ENCODE assay signal across 9 mouse cellular contexts in genomic region chr1:171251594-171252324, GRCm38 (mm10). TPM values are rescaled to one million over a fixed set of nuclear protein-coding genes. Genes with fewer than 3 reads are reported as not detected.
DNase-seq lines count a peak whose midpoint lies in the region; ATAC-seq and TF ChIP-seq lines count a peak whose summit lies in the region.
"Had no signal": no experiment of that assay in that cellular context is flagged by ENCODE, and none has a peak within 500 bp of the region (broad histone marks: within the 10 kb centered on the region; RNA-seq: fewer than 3 reads in every experiment).

No protein-coding gene starts in this region.

- no peak for TF ChIP-seq CTCF in left cerebral cortex, adult 2 months (IDR thresholded peaks at IDR 0.05)

- peak overlapping the region; percentile 37 for H3K27ac ChIP-seq in left cerebral cortex, adult 2 months
- peak overlapping the region; percentile 85 for H3K27ac ChIP-seq in hindbrain, embryonic 10.5 days
- H3K27ac ChIP-seq in liver, embryonic 15.5 days (replicated peaks): no peak overlapping the region

- H3K4me2 ChIP-seq in liver, embryonic 15.5 days: peak overlapping the region; percentile 27; the same call in 1 of the 2 replicates

- H3K4me1 ChIP-seq in hindbrain, embryonic 10.5 days (replicated peaks): peaks cover 60% of the 10 kb centered on the region
- H3K4me1 ChIP-seq in liver, embryonic 15.5 days (replicated peaks): peaks cover 21% of the 10 kb centered on the region

- ATAC-seq in liver, embryonic 15.5 days (ENCODE audit: insufficient read depth): no peak
- ATAC-seq in CD4-positive, CD25-positive, alpha-beta regulatory T cell, adult 4 months: no peak
- ATAC-seq in erythroid progenitor cell, adult 5-6 weeks (replicated peaks; ENCODE audit: low FRiP score, poor library complexity, severe bottlenecking): no peak

- peak overlapping the region; percentile 39 for H3K4me3 ChIP-seq in left cerebral cortex, adult 2 months
- H3K4me3 ChIP-seq in hindbrain, embryonic 10.5 days: peak overlapping the region; percentile 55
- 0 out of 2 replicates have a peak overlapping the region, but pooled peaks have one; percentile 7 for H3K4me3 ChIP-seq in liver, embryonic 15.5 days (replicated peaks)

- WGBS in hindbrain, embryonic 10.5 days: 1% methylated on average over 13 of the region's 13 CpGs
- WGBS in liver, embryonic 15.5 days (ENCODE audit: insufficient replicate concordance): 27% methylated on average over 13 of the region's 13 CpGs

- no peaks in the 10 kb centered on the region for H3K27me3 ChIP-seq in hindbrain, embryonic 10.5 days (ENCODE audit: insufficient read depth, poor library complexity, severe bottlenecking)
- H3K27me3 ChIP-seq in liver, embryonic 15.5 days: peaks cover 67% of the 10 kb centered on the region

- no peak for DNase-seq in left cerebral cortex, adult 2 months (ENCODE audit: extremely low spot score in 1 of 2, low spot score in 2 of 2)
- DNase-seq in left cerebral cortex, adult 9 months (ENCODE audit: low spot score in 2 of 2): no peak
- DNase-seq in embryo, embryonic 10.5 days (ENCODE audit: low spot score): peak; percentile 76
- DNase-seq in hindbrain, embryonic 10.5 days (ENCODE audit: low spot score): peak; percentile 71
- DNase-seq in thymus, postnatal 14 days: no peak

- intact Hi-C loops in left cerebral cortex, adult 2 months (cut with DNase I): no loop called here

- peaks cover 26% of the 10 kb centered on the region for H3K36me3 ChIP-seq in hindbrain, embryonic 10.5 days
- no peaks in the 10 kb centered on the region for H3K36me3 ChIP-seq in liver, embryonic 15.5 days (replicated peaks)

- H3K9ac ChIP-seq in liver, embryonic 15.5 days: no peak overlapping the region

- no peaks in the 10 kb centered on the region for H3K9me3 ChIP-seq in hindbrain, embryonic 10.5 days
- no peaks in the 10 kb centered on the region for H3K9me3 ChIP-seq in liver, embryonic 15.5 days (replicated peaks)

RNA-seq across cellular contexts. Expression of gene Ndufs2, which starts 0.6 kb away (rescaled TPM):
- total RNA-seq in left cerebral cortex, adult 2 months (2021): 100 to 1,000 TPM; 267 to 272 TPM
- 250 and 275 TPM in 2 replicates for polyA plus RNA-seq in hindbrain, embryonic 10.5 days (2016; fragmentation: Nextera tagmentation; extraction: Ambion mirVana)
- polyA plus RNA-seq in liver, embryonic 15.5 days (2015; fragmentation: Nextera tagmentation; extraction: Ambion mirVana): 137 and 144 TPM in 2 replicates
- 100 to 1,000 TPM; 115 to 119 TPM for polyA plus RNA-seq in CD4-positive, CD25-positive, alpha-beta regulatory T cell, adult 4 months (2017; shearing (Covaris generic))
- total RNA-seq in erythroid progenitor cell, adult 5-6 weeks (2015; ENCODE audit: low replicate concordance): 86.5 and 106 TPM in 2 replicates
- 40.8 and 73.3 TPM in 2 replicates for total RNA-seq in erythroid progenitor cell, adult 5-6 weeks (2017; ENCODE audit: low replicate concordance)

RNA-seq across cellular contexts. Expression of gene Adamts4, which starts 1.5 kb away (rescaled TPM):
- total RNA-seq in left cerebral cortex, adult 2 months (2021): 1 to 10 TPM; 6.7 to 8.6 TPM
- polyA plus RNA-seq in hindbrain, embryonic 10.5 days (2016; fragmentation: Nextera tagmentation; extraction: Ambion mirVana): 10.4 and 13.0 TPM in 2 replicates
- polyA plus RNA-seq in liver, embryonic 15.5 days (2015; fragmentation: Nextera tagmentation; extraction: Ambion mirVana): 0.58 and 0.60 TPM in 2 replicates
- under 1 TPM in 1 of 2 experiments, not detected in 1; 0.13 TPM for polyA plus RNA-seq in CD4-positive, CD25-positive, alpha-beta regulatory T cell, adult 4 months (2017; shearing (Covaris generic))
- total RNA-seq in erythroid progenitor cell, adult 5-6 weeks (2015; ENCODE audit: low replicate concordance): 0.42 TPM in 1 of 2 replicates, not detected in the other
- total RNA-seq in erythroid progenitor cell, adult 5-6 weeks (2017; ENCODE audit: low replicate concordance): not detected in 2 replicates

RNA-seq across cellular contexts. Expression of gene Fcer1g, which starts 17.6 kb away (rescaled TPM):
- total RNA-seq in left cerebral cortex, adult 2 months (2021): 10 to 100 TPM; 12.6 to 14.4 TPM
- 16.3 and 22.8 TPM in 2 replicates for polyA plus RNA-seq in hindbrain, embryonic 10.5 days (2016; fragmentation: Nextera tagmentation; extraction: Ambion mirVana)
- 115 and 118 TPM in 2 replicates for polyA plus RNA-seq in liver, embryonic 15.5 days (2015; fragmentation: Nextera tagmentation; extraction: Ambion mirVana)
- polyA plus RNA-seq in CD4-positive, CD25-positive, alpha-beta regulatory T cell, adult 4 months (2017; shearing (Covaris generic)): 1 to 10 TPM; 1.8 to 3.5 TPM
- total RNA-seq in erythroid progenitor cell, adult 5-6 weeks (2015; ENCODE audit: low replicate concordance): 214 and 248 TPM in 2 replicates
- 39.7 and 114 TPM in 2 replicates for total RNA-seq in erythroid progenitor cell, adult 5-6 weeks (2017; ENCODE audit: low replicate concordance)

RNA-seq across cellular contexts. Expression of gene B4galt3, which starts 18.4 kb away (rescaled TPM):
- total RNA-seq in left cerebral cortex, adult 2 months (2021): 10 to 100 TPM; 57.0 to 69.2 TPM
- polyA plus RNA-seq in hindbrain, embryonic 10.5 days (2016; fragmentation: Nextera tagmentation; extraction: Ambion mirVana): 70.3 and 80.9 TPM in 2 replicates
- 21.9 and 23.5 TPM in 2 replicates for polyA plus RNA-seq in liver, embryonic 15.5 days (2015; fragmentation: Nextera tagmentation; extraction: Ambion mirVana)
- polyA plus RNA-seq in CD4-positive, CD25-positive, alpha-beta regulatory T cell, adult 4 months (2017; shearing (Covaris generic)): 10 to 100 TPM; 56.0 to 93.6 TPM
- 19.7 and 20.5 TPM in 2 replicates for total RNA-seq in erythroid progenitor cell, adult 5-6 weeks (2015; ENCODE audit: low replicate concordance)
- 26.8 and 40.8 TPM in 2 replicates for total RNA-seq in erythroid progenitor cell, adult 5-6 weeks (2017; ENCODE audit: low replicate concordance)

RNA-seq across cellular contexts. Expression of gene Apoa2, which starts 26.9 kb away (rescaled TPM):
- total RNA-seq in left cerebral cortex, adult 2 months (2021): 1 to 10 TPM; 1.5 to 2.2 TPM
- polyA plus RNA-seq in hindbrain, embryonic 10.5 days (2016; fragmentation: Nextera tagmentation; extraction: Ambion mirVana): 3.4 and 4.7 TPM in 2 replicates
- polyA plus RNA-seq in liver, embryonic 15.5 days (2015; fragmentation: Nextera tagmentation; extraction: Ambion mirVana): 6,467 and 6,641 TPM in 2 replicates
- polyA plus RNA-seq in CD4-positive, CD25-positive, alpha-beta regulatory T cell, adult 4 months (2017; shearing (Covaris generic)): under 1 TPM in 1 of 2 experiments, not detected in 1; 0.75 TPM
- 16.8 TPM in 1 of 2 replicates, not detected in the other for total RNA-seq in erythroid progenitor cell, adult 5-6 weeks (2015; ENCODE audit: low replicate concordance)
- not detected in 2 replicates for total RNA-seq in erythroid progenitor cell, adult 5-6 weeks (2017; ENCODE audit: low replicate concordance)
- total RNA-seq: neutrophil, adult 5-6 weeks had no signal

Comparison
In these comparisons a context has a peak if more than half of its experiments do, and no peak if none do; other contexts are left out.
1. DNase-seq: peak in embryo, embryonic 10.5 days (single experiment) and hindbrain, embryonic 10.5 days (single experiment); none in left cerebral cortex, adult 2 months (0 of 2), left cerebral cortex, adult 9 months (0 of 2) and thymus, postnatal 14 days (single experiment).
2. Peak in every context shown above with its lines, with median percentiles within 50 percentile points of each other: H3K4me3 ChIP-seq.